Mouse (Mus musculus) MEL (cell line): Measurements from ENCODE around the gene Esrp2. TPM values are rescaled to one million over a fixed set of nuclear protein-coding genes. Genes with fewer than 3 reads are reported as not detected.
A peak's percentile ranks its signal among the peaks of the same experiment; 100 is the strongest.

Experiments
- DNase-seq: peaks from one replicate; pipeline ENCODE4 v3.0.0; 2011; ENCODE audit warnings: low read depth, low spot score
- H3K27ac ChIP-seq: 2 replicates; pipeline ENCODE4 v1.5.1; 2012; ENCODE audit warnings: low read depth, mild to moderate bottlenecking, control low read depth, low read length, moderate library complexity; ENCODE audit not compliant: control insufficient read depth
- H3K27me3 ChIP-seq, 2 experiments: fragments of 150-350 bp in 1 of 2; sonication (generic) in 1 of 2; 2 replicates each; pipeline ENCODE4 v1.6.1; 2012; ENCODE audit warnings: low read length in 2 of 2, mild to moderate bottlenecking in 2 of 2, improper control_type of control experiment in 1 of 2, moderate library complexity in 1 of 2; ENCODE audit not compliant: insufficient read depth in 2 of 2, control insufficient read depth in 1 of 2
- H3K36me3 ChIP-seq, 2 experiments: 2 replicates each; pipeline ENCODE4 v1.6.1; 2012 to 2014; ENCODE audit warnings: low read length in 2 of 2, improper control_type of control experiment in 1 of 2, inconsistent platforms in 1 of 2, mild to moderate bottlenecking in 1 of 2; ENCODE audit not compliant: insufficient read depth in 2 of 2, control insufficient read depth in 1 of 2
- H3K4me1 ChIP-seq, 2 experiments: fragments of 150-350 bp in 1 of 2; sonication (generic) in 1 of 2; 2 replicates each; pipeline ENCODE4 v1.6.1; 2012; ENCODE audit warnings: low read length in 2 of 2, improper control_type of control experiment in 1 of 2, mild to moderate bottlenecking in 1 of 2; ENCODE audit not compliant: insufficient read depth in 2 of 2, control insufficient read depth in 1 of 2
- H3K4me3 ChIP-seq, 2 experiments: fragments of 150-350 bp in 1 of 2; sonication (generic) in 1 of 2; 2 replicates each; pipeline ENCODE4 v1.5.1; 2012; ENCODE audit warnings: low read depth in 2 of 2, low read length in 2 of 2, mild to moderate bottlenecking in 2 of 2, moderate library complexity in 2 of 2, control low read depth in 1 of 2, improper control_type of control experiment in 1 of 2; ENCODE audit not compliant: control insufficient read depth in 1 of 2, insufficient read depth in 1 of 2
- H3K79me2 ChIP-seq: 2 replicates; pipeline ENCODE4 v1.6.1; 2012; ENCODE audit warnings: mild to moderate bottlenecking, low read length, moderate library complexity; ENCODE audit not compliant: control insufficient read depth, poor library complexity, insufficient read depth
- H3K9ac ChIP-seq: 2 replicates; pipeline ENCODE4 v1.6.1; 2012; ENCODE audit warnings: low read depth, mild to moderate bottlenecking, control low read depth, low read length, moderate library complexity; ENCODE audit not compliant: control insufficient read depth, poor library complexity, severe bottlenecking
- H3K9me3 ChIP-seq: fragments of 150-350 bp; sonication (generic); replicated peaks from 2 replicates; pipeline ENCODE4 v1.6.1; 2012; ENCODE audit warnings: mild to moderate bottlenecking, low read length, improper control_type of control experiment, moderate library complexity; ENCODE audit not compliant: insufficient read depth
- BHLHE40 ChIP-seq: IDR thresholded peaks from 2 replicates; pipeline ENCODE4 v1.6.1; 2012; ENCODE audit warnings: low read depth, mild to moderate bottlenecking, inconsistent platforms, low read length, improper control_type of control experiment, borderline replicate concordance
- EP300 ChIP-seq, 2 experiments: IDR thresholded peaks; 2 replicates each; pipeline ENCODE4 v1.6.1; 2011; ENCODE audit warnings: improper control_type of control experiment in 2 of 2, low read length in 2 of 2, low read depth in 1 of 2, mild to moderate bottlenecking in 1 of 2
- GABPA ChIP-seq: IDR thresholded peaks from 2 replicates; pipeline ENCODE4 v1.6.1; 2012; ENCODE audit warnings: low read depth, mild to moderate bottlenecking, inconsistent platforms, low read length, improper control_type of control experiment, moderate library complexity
- HCFC1 ChIP-seq: IDR thresholded peaks from 2 replicates; pipeline ENCODE4 v1.6.1; 2012; ENCODE audit warnings: low read depth, mild to moderate bottlenecking, inconsistent platforms, low read length, improper control_type of control experiment, moderate library complexity
- MAFK ChIP-seq: IDR thresholded peaks from 2 replicates; pipeline ENCODE4 v1.6.1; 2011; ENCODE audit warnings: low read depth, mild to moderate bottlenecking, low read length, improper control_type of control experiment, borderline replicate concordance
- MAZ ChIP-seq: IDR thresholded peaks from 2 replicates; pipeline ENCODE4 v1.6.1; 2012; ENCODE audit warnings: low read depth, mild to moderate bottlenecking, inconsistent platforms, low read length, improper control_type of control experiment
- NRF1 ChIP-seq: IDR thresholded peaks from 2 replicates; pipeline ENCODE4 v1.6.1; 2014; ENCODE audit warnings: low read depth, mild to moderate bottlenecking, inconsistent platforms, low read length, improper control_type of control experiment, moderate library complexity; ENCODE audit not compliant: poor library complexity, insufficient read depth, severe bottlenecking
- POLR2A ChIP-seq, 2 experiments: IDR thresholded peaks; 2 replicates each; pipeline ENCODE4 v1.6.1; 2011 to 2012; ENCODE audit warnings: low read length in 2 of 2, mild to moderate bottlenecking in 2 of 2, control low read depth in 1 of 2, improper control_type of control experiment in 1 of 2, low read depth in 1 of 2, moderate library complexity in 1 of 2; ENCODE audit not compliant: control insufficient read depth in 1 of 2, insufficient read depth in 1 of 2, poor library complexity in 1 of 2
- POLR2AphosphoS2 ChIP-seq: IDR thresholded peaks from 2 replicates; pipeline ENCODE4 v1.6.1; 2011; ENCODE audit warnings: low read length, improper control_type of control experiment
- TAL1 ChIP-seq: IDR thresholded peaks from 2 replicates; pipeline ENCODE4 v1.6.1; 2012; ENCODE audit warnings: mild to moderate bottlenecking, inconsistent platforms, low read length, moderate library complexity, mixed read lengths
- TCF12 ChIP-seq: IDR thresholded peaks from 2 replicates; pipeline ENCODE4 v1.6.1; 2014; ENCODE audit warnings: low read depth, mild to moderate bottlenecking, inconsistent platforms, low read length, improper control_type of control experiment, moderate library complexity
- UBTF ChIP-seq: IDR thresholded peaks from 2 replicates; pipeline ENCODE4 v1.6.1; 2012; ENCODE audit warnings: low read depth, mild to moderate bottlenecking, inconsistent platforms, low read length, improper control_type of control experiment, moderate library complexity, borderline replicate concordance; ENCODE audit not compliant: insufficient read depth
- USF1 ChIP-seq: IDR thresholded peaks from 2 replicates; pipeline ENCODE4 v1.6.1; 2014; ENCODE audit warnings: low read depth, mild to moderate bottlenecking, inconsistent platforms, low read length, improper control_type of control experiment, moderate library complexity
- USF2 ChIP-seq, 2 experiments: IDR thresholded peaks; 2 replicates each; pipeline ENCODE4 v1.6.1; 2011 to 2012; ENCODE audit warnings: improper control_type of control experiment in 2 of 2, low read length in 2 of 2, borderline replicate concordance in 1 of 2, inconsistent platforms in 1 of 2, low read depth in 1 of 2, mild to moderate bottlenecking in 1 of 2; ENCODE audit not compliant: insufficient read depth in 1 of 2
- ZKSCAN1 ChIP-seq: IDR thresholded peaks from 2 replicates; pipeline ENCODE4 v1.6.1; 2012; ENCODE audit warnings: low read depth, mild to moderate bottlenecking, inconsistent platforms, low read length, improper control_type of control experiment, moderate library complexity
- ZMIZ1 ChIP-seq: IDR thresholded peaks from 2 replicates; pipeline ENCODE4 v1.6.1; 2012; ENCODE audit warnings: low read depth, mild to moderate bottlenecking, inconsistent platforms, low read length, improper control_type of control experiment, moderate library complexity
- polyA plus RNA-seq, 2 experiments: library from polyadenylated mRNA; stranded (reverse) in 1 of 2; unstranded in 1 of 2; fragments of >175 nt in 1 of 2; fragments of >200 nt in 1 of 2; gene quantifications; 2 replicates each; pipeline versions ENCODE4 v1.2.1 to v1.2.4; 2012; ENCODE audit warnings: low replicate concordance in 2 of 2, low read depth in 1 of 2; ENCODE audit not compliant: insufficient read length in 2 of 2, insufficient read depth in 1 of 2, missing spikeins in 1 of 2
- total RNA-seq: library from RNA; depleted of rRNA; stranded (reverse); fragments of 300-350 nt; gene quantifications from 2 replicates; pipeline ENCODE4 v1.2.3, GENCODE M21; 2012; rRNA removed

Esrp2 gene
- total RNA-seq (1.3 and 2.3 TPM in 2 replicates), polyA plus RNA-seq (1 to 10 TPM in 1 of 2 experiments, not detected in 1; 4.5 TPM)

DNA sequence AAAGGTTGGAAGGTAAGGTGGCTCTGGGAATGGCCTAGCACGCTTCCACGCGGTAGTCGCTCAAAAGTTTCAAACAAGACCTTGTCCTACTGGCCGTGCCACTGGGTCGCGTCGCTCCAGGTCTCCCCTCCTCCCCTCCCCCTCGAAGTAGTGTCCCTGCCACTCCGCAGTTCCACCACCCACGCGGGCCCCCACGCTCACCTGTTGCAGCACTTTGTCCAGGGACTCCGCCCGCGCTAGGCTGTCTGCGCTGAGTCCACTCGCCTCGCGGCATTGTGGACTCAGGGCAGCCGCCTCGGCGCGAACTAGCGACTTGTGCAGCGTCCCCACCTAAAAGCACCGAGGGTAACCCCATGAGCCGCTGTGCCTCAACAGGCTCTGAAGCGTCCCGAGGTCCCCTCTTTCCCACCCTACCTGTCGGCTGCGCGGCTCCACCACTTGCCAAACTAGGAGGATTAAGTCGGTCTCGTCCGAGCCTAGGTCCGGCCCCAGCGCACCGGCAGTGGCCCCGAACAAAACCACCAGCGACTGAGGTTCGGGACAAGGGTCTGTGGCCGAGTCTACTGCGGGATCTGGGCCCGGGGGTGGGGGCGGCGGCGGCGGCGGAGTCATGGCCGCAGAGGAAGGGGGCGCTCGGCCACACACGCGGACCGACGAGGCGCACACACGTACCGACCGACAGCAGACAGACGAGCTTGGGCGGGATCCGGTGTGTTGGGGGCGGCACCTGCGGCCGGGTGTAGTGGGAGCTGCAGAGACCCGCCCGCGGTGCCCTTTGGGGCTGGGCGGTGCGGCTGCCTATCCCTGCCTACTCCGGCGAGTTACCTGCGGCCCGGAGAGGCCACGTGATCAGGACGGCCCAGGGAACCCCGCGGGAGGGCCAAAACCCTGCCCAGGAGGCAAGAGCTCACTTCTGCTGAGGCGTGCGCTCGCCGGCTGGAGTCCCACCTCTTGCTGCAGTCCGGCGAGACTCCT lies at the start of gene Esrp2:
Gene Esrp2 (minus strand): TSS at position 819 of the 975 bp plus-strand sequence.
- DNase-seq = no peak
- peaks cover 0 to 8% of the 10 kb centered on the region in 2 experiments; a peak in 2 of 4 replicates for H3K36me3 ChIP-seq
- no peaks in the 10 kb centered on the region for H3K79me2 ChIP-seq
- TF ChIP-seq EP300 (IDR thresholded peaks at IDR 0.05; ENCODE audit: low read depth in 1 of 2, low read length in 2 of 2) (no peak), ZKSCAN1 (no peak), POLR2A (IDR thresholded peaks at IDR 0.05; ENCODE audit: control insufficient read depth in 1 of 2, insufficient read depth in 1 of 2, low read depth in 1 of 2, low read length in 2 of 2, poor library complexity in 1 of 2) (0 out of 4 replicates have a peak, but pooled peaks of 1 of the 2 experiments have one; percentile 9), USF1 (peak; percentile 80), MAFK (no peak)
- H3K4me3 ChIP-seq = peak within 1 kb of the TSS; percentile 45 to 60
- no peak within 1 kb of the TSS for H3K27ac ChIP-seq
- peak within 1 kb of the TSS; percentile 62 for H3K9ac ChIP-seq
- H3K9me3 ChIP-seq = no peaks in the 10 kb centered on the region
- peaks cover 0 to 19% of the 10 kb centered on the region in 2 experiments; a peak in 2 of 4 replicates for H3K4me1 ChIP-seq
- H3K27me3 ChIP-seq = peaks cover 0 to 7% of the 10 kb centered on the region in 2 experiments; a peak in 2 of 4 replicates

DNA sequence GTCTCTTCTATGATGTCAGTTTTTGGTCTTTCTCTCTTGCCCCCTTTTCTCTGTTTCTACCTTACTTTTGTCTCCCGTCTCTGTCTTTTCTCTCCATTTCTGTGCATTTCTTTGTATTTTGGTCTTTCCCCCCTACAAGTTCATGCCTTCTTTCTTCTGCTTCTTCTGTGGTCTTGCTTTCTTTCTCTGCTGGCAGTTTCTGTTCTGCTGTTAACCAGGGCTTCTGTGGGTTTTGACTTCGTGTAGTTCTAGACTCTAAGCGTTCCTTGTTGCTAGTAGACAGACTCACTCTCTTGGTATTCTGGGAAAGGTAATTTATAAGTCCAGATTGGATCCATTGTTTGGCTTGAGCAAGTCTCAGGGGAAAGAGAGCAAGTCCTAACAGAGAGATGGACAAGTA lies 49.6 kb upstream of the Esrp2 start:
- H3K4me3 ChIP-seq = no peak overlapping the region
- peaks cover 7 to 19% of the 10 kb centered on the region in 2 experiments for H3K36me3 ChIP-seq
- H3K4me1 ChIP-seq = peaks cover 8 to 14% of the 10 kb centered on the region in 2 experiments
- no peaks in the 10 kb centered on the region for H3K79me2 ChIP-seq
- TF ChIP-seq ZKSCAN1 (no peak), GABPA (no peak), BHLHE40 (no peak), HCFC1 (no peak), POLR2A (IDR thresholded peaks at IDR 0.05; ENCODE audit: control insufficient read depth in 1 of 2, insufficient read depth in 1 of 2, low read depth in 1 of 2, low read length in 2 of 2, poor library complexity in 1 of 2) (no peak), POLR2AphosphoS2 (no peak), NRF1 (no peak), TCF12 (no peak), USF2 (IDR thresholded peaks at IDR 0.05; ENCODE audit: borderline replicate concordance in 1 of 2, insufficient read depth in 1 of 2, low read depth in 1 of 2, low read length in 2 of 2) (no peak), MAZ (no peak), ZMIZ1 (no peak), TAL1 (no peak), UBTF (no peak)
- H3K27ac ChIP-seq = no peak overlapping the region
- DNase-seq = no peak
- no peak overlapping the region for H3K9ac ChIP-seq
- no peaks in the 10 kb centered on the region for H3K27me3 ChIP-seq
- H3K9me3 ChIP-seq = no peaks in the 10 kb centered on the region
